Mouse (Mus musculus): Measurements from ENCODE around the gene Sf3a2. TPM values are rescaled to one million over a fixed set of nuclear protein-coding genes. Genes with fewer than 3 reads are reported as not detected.

Gene Sf3a2
- polyA plus RNA-seq, 1 experiment from 2014 or later: 84.4 TPM

MicroRNA genes within 50 kb of the gene (microRNA counts, 519-probe panel; counts per million panel counts)
- microRNA mmu-miR-1982: not detected

Other genes with a start within 250 kb of the Sf3a2 start
- 21.6 and 22.5 TPM in 2 replicates for gene Rexo1, start 236.6 kb upstream of the Sf3a2 start, polyA plus RNA-seq (2014; fragmentation: Nextera tagmentation; extraction: Ambion mirVana)
- gene Klf16, start 220.9 kb upstream of the Sf3a2 start, polyA plus RNA-seq (2014; fragmentation: Nextera tagmentation; extraction: Ambion mirVana): 3.9 and 4.2 TPM in 2 replicates
- gene Abhd17a, start 207.9 kb upstream of the Sf3a2 start, polyA plus RNA-seq (2014; fragmentation: Nextera tagmentation; extraction: Ambion mirVana): 98.8 and 108 TPM in 2 replicates
- 64.1 and 68.7 TPM in 2 replicates for gene Scamp4, start 195.3 kb upstream of the Sf3a2 start, polyA plus RNA-seq (2014; fragmentation: Nextera tagmentation; extraction: Ambion mirVana)
- 5.8 and 7.4 TPM in 2 replicates for gene Adat3, start 195.3 kb upstream of the Sf3a2 start, polyA plus RNA-seq (2014; fragmentation: Nextera tagmentation; extraction: Ambion mirVana)
- 1.5 and 1.7 TPM in 2 replicates for gene Gm49322, start 192.2 kb upstream of the Sf3a2 start, polyA plus RNA-seq (2014; fragmentation: Nextera tagmentation; extraction: Ambion mirVana)
- gene Csnk1g2, start 175.4 kb upstream of the Sf3a2 start, polyA plus RNA-seq (2014; fragmentation: Nextera tagmentation; extraction: Ambion mirVana): 71.1 and 85.6 TPM in 2 replicates
- 36.2 and 47.2 TPM in 2 replicates for gene Btbd2, start 141.1 kb upstream of the Sf3a2 start, polyA plus RNA-seq (2014; fragmentation: Nextera tagmentation; extraction: Ambion mirVana)
- 47.0 and 48.4 TPM in 2 replicates for gene Mknk2, start 120.1 kb upstream of the Sf3a2 start, polyA plus RNA-seq (2014; fragmentation: Nextera tagmentation; extraction: Ambion mirVana)
- 54.4 and 55.6 TPM in 2 replicates for gene Mob3a, start 96.2 kb upstream of the Sf3a2 start, polyA plus RNA-seq (2014; fragmentation: Nextera tagmentation; extraction: Ambion mirVana)
- 10.3 and 11.4 TPM in 2 replicates for gene Izumo4, start 96.0 kb upstream of the Sf3a2 start, polyA plus RNA-seq (2014; fragmentation: Nextera tagmentation; extraction: Ambion mirVana)
- gene Ap3d1, start 55.9 kb upstream of the Sf3a2 start, polyA plus RNA-seq (2014; fragmentation: Nextera tagmentation; extraction: Ambion mirVana): 68.5 and 85.1 TPM in 2 replicates
- gene Dot1l, start 43.0 kb upstream of the Sf3a2 start, polyA plus RNA-seq (2014; fragmentation: Nextera tagmentation; extraction: Ambion mirVana): 18.3 and 25.1 TPM in 2 replicates
- 142 and 150 TPM in 2 replicates for gene Plekhj1, start 428 bp downstream of the Sf3a2 start, polyA plus RNA-seq (2014; fragmentation: Nextera tagmentation; extraction: Ambion mirVana)
- gene Amh, start 7.0 kb downstream of the Sf3a2 start, polyA plus RNA-seq (2014; fragmentation: Nextera tagmentation; extraction: Ambion mirVana): not detected in 2 replicates
- 0.36 and 0.61 TPM in 2 replicates for gene Jsrp1, start 15.3 kb downstream of the Sf3a2 start, polyA plus RNA-seq (2014; fragmentation: Nextera tagmentation; extraction: Ambion mirVana)
- gene Oaz1, start 28.5 kb downstream of the Sf3a2 start, polyA plus RNA-seq (2014; fragmentation: Nextera tagmentation; extraction: Ambion mirVana): 1,755 and 1,772 TPM in 2 replicates
- gene Lingo3, start 45.8 kb downstream of the Sf3a2 start, polyA plus RNA-seq (2014; fragmentation: Nextera tagmentation; extraction: Ambion mirVana): 0.24 and 0.29 TPM in 2 replicates
- 260 and 271 TPM in 2 replicates for gene Lsm7, start 57.0 kb downstream of the Sf3a2 start, polyA plus RNA-seq (2014; fragmentation: Nextera tagmentation; extraction: Ambion mirVana)
- 25.1 and 25.4 TPM in 2 replicates for gene Sppl2b, start 57.1 kb downstream of the Sf3a2 start, polyA plus RNA-seq (2014; fragmentation: Nextera tagmentation; extraction: Ambion mirVana)
- 0.05 and 0.06 TPM in 2 replicates for gene Tmprss9, start 73.7 kb downstream of the Sf3a2 start, polyA plus RNA-seq (2014; fragmentation: Nextera tagmentation; extraction: Ambion mirVana)
- gene Timm13, start 102.8 kb downstream of the Sf3a2 start, polyA plus RNA-seq (2014; fragmentation: Nextera tagmentation; extraction: Ambion mirVana): 328 and 353 TPM in 2 replicates
- 14.6 and 19.0 TPM in 2 replicates for gene Lmnb2, start 120.0 kb downstream of the Sf3a2 start, polyA plus RNA-seq (2014; fragmentation: Nextera tagmentation; extraction: Ambion mirVana)
- gene Gadd45b, start 131.9 kb downstream of the Sf3a2 start, polyA plus RNA-seq (2014; fragmentation: Nextera tagmentation; extraction: Ambion mirVana): 13.8 and 14.6 TPM in 2 replicates
- gene Gng7, start 216.7 kb downstream of the Sf3a2 start, polyA plus RNA-seq (2014; fragmentation: Nextera tagmentation; extraction: Ambion mirVana): 6.6 and 7.2 TPM in 2 replicates
- gene Diras1, start 227.5 kb downstream of the Sf3a2 start, polyA plus RNA-seq (2014; fragmentation: Nextera tagmentation; extraction: Ambion mirVana): 3.4 and 5.8 TPM in 2 replicates
- gene Slc39a3, start 239.2 kb downstream of the Sf3a2 start, polyA plus RNA-seq (2014; fragmentation: Nextera tagmentation; extraction: Ambion mirVana): 9.2 and 11.0 TPM in 2 replicates

Measured in hindbrain, embryonic 11.5 days (tissue).